Mouse (Mus musculus) cerebellum, adult (tissue): ENCODE data around the gene Dclk3.

Experiments used
- ATAC-seq: cut with Nextera tagmentation; 2 replicates; pipeline ENCODE4 v1.9.2; 2017; ENCODE audit warnings: mild to moderate bottlenecking, moderate library complexity, mixed read lengths; ENCODE audit not compliant: insufficient number of reproducible peaks, low FRiP score, low TSS enrichment

Dclk3 gene

DNA sequence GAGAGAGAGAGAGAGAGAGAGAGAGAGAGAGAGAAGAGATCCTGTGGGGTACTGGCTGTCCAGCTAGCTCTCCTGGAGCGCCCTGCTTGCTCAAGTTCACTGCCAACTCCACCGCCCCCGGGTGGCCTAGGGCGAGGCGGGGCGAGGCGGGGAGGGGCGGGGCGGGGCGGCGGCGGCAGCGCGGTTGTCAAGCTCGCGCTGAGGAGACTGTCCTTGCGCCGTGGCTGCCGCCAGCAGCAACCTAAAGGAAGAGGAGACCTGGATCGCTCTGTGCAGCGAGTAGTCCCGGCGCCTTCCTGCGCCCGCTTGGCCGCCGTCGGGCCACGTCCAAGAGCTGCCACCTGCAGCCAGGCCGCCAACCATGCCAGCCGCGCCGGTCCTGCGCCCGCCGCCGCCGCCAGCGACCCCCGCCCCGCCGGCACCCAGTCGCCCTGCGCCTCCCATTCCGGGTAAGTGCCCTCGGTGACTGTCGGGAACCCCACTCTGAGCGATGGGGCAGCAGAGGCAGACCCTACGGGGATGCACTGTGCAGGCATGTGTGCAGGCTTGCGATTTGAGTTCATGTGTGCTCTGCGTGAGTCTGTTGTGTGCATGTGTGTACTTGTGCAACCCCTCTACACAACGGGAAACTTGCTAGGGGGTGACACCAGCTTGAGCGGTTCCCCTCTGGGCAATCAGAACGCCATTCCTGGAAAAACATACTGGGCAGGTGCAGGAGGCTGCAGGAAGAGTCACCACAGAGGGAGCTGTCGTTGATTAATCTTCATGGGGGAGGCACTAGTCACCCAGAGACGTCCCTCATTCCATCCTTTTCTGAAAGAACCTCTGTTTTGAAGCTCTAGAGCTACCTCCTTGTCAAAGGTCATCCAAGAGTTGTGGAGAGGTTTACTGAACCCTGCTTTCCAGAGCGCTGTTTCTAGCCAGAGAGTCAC is at the start of gene Dclk3:
Gene Dclk3 (plus strand): TSS at position 178 of the 932 bp plus-strand sequence.
- no peak for ATAC-seq

GRCm38 (mm10) chr9:111390016-111390415 is 48.9 kb upstream of the Dclk3 start:
- ATAC-seq = no peak

- no peak for ATAC-seq
These were observed 47.8 kb upstream of the Dclk3 start for GRCm38 (mm10) chr9:111391036-111391435.

DNA sequence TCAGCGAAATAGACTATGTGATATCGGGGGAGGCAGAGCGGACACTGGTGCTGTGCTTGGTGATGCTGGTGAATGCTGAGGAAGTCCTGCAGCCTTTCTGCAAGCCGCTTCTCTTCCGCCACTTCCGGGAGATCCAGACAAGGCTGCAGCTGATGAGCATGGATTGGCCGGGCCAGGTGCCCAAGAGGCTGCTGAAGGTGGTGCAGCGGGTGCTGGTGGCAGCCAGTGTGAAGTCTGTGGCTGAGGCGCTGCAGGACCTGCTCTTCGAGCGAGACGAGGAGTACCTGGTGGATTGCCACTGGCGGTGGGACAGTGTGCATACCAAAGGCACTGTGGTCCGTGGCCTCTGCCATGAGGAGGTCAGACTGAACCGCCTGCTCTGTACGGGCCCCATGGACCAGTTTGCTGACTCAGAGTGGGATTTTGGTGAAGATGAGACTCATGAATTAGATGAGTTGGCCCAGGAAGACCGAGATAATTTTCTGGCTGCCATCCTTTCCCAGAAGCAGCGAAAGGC is 46.9 kb upstream of the Dclk3 start:
- ATAC-seq = no peak

GRCm38 (mm10) chr9:111395265-111395664 is 43.6 kb upstream of the Dclk3 start:
- ATAC-seq = no peak

GRCm38 (mm10) chr9:111398059-111398458 is 40.8 kb upstream of the Dclk3 start:
- ATAC-seq = no peak

- no peak for ATAC-seq
These were observed 38.8 kb upstream of the Dclk3 start for GRCm38 (mm10) chr9:111400089-111400488.

- ATAC-seq = no peak
These were observed 35.7 kb upstream of the Dclk3 start for GRCm38 (mm10) chr9:111403159-111403558.

DNA sequence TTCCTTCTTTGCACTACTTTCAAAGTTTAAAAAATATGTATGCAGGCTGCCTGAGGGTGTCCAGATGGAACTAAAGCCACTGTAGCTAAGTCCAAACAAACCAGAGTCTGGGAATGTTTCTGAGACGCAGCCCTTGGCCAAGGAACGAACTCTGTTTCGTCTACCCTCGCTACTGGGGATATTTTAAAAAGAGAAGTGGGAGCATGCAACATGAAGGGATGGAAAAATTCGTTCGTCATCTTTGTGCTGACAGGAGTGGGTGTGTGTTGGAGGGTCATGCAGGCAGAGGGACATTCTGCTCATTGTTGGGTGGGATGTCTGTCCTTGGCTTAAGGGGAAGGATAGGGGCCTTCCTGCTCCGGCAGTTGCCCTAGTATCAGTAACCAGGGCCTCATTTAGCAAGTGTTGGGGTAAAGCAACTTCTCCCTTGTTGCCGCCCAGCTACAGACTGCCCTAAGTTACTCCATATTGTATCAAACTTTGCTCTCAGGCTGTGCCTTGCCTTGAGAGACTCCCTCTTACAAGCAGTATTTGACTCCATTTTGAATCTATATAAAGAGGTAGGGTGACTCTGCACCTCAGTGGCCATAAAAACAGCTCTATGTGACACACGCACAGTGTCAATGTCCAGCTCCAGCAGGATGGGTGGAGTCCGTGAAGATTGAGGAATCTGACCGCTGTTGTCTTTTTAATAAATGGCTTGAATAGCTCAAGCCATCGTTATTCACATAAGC is 34.4 kb upstream of the Dclk3 start:
- ATAC-seq = no peak

GRCm38 (mm10) chr9:111405080-111405428 is 33.8 kb upstream of the Dclk3 start:
- no peak for ATAC-seq

- ATAC-seq = no peak
These were observed 30.9 kb upstream of the Dclk3 start for GRCm38 (mm10) chr9:111408012-111408411.

DNA sequence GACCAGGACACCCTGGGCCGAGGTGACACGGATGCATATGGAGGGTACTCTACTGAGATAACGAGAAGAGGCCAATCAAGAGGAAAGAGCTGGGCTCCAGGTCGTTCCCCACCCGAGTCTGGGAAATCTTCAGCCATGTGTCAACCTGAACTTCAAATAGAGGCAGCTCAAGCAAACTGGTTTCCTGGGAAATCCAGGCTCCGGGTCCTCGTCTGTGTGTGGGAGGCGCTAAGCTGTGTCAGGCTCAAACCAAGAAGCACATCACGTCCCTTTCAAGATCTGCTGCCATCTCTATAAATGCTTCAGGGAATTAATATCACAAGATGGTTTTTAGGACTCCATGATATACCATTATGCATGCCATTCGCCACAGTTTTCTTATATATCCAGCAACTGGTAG is 30.5 kb upstream of the Dclk3 start:
- no peak for ATAC-seq

GRCm38 (mm10) chr9:111412471-111413160 is 26.3 kb upstream of the Dclk3 start:
- ATAC-seq = no peak

- no peak for ATAC-seq
These were observed 17.0 kb upstream of the Dclk3 start for GRCm38 (mm10) chr9:111421862-111422261.

DNA sequence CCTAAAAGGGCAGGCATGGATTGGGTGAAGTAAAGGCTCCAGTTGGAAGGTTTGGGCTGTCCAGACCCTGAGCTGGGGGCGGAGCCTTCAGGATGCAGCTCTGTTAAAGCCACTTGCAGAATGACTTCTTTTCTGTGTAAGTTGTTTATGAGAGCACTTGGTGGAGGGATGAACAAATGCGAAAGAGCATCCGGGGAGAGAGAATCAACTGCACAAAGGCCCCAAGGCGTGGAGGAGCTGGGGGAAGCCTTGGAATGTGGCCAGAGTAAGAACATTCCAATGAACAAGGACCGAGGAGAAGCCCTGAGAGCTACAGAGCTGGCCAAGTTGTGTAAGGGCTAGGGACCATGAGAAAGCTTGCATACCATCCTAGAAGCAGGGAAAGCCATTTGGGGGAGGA is 16.3 kb upstream of the Dclk3 start:
- ATAC-seq = no peak

DNA sequence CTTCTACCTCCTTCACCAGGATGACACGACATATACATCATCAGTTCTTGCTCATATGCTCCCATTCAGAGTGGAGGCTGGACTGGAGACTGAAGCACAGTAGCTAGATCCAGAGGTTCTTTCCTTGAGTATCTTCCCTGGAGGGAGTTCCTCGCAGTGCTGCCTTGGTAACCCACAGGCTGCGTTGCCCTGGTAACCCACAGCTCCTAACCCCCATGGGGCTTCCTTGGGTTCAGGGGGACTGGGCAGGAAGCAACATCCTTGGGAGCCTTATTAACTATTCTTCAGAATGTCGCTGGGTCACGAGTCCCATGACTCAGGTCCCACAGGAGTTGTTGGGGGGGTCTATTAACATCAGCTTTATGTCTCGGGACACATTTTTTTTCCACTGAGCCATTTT is 13.8 kb upstream of the Dclk3 start:
- ATAC-seq = no peak

GRCm38 (mm10) chr9:111425952-111426351 is 12.9 kb upstream of the Dclk3 start:
- ATAC-seq = no peak

- ATAC-seq = no peak
These were observed 10.9 kb upstream of the Dclk3 start for GRCm38 (mm10) chr9:111427891-111428555.

GRCm38 (mm10) chr9:111428698-111429362 is 10.1 kb upstream of the Dclk3 start:
- no peak for ATAC-seq

DNA sequence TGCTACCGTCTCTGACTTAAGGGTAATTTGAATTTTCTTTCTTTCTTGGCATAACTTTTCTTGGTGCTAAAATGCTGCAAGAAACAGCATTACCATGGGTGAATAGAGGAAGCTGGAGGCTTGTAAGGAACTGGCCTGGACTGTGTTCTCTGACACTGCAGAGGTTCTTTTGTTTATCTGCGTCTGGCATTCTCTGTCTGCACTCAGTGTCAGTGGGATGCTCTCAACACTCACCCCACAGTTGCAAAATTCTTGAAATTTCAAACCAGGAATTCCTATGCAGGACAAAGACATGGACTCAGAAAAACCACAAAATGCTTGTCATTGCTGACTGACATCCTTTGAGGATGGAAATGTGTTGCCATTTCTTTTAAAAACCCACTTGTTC is 9.5 kb upstream of the Dclk3 start:
- no peak for ATAC-seq
